Mouse (Mus musculus) adipocyte (in vitro differentiated cells): Measurements from ENCODE around the gene Zfp169.
A peak's percentile ranks its signal among the peaks of the same experiment; 100 is the strongest.

Experiments used
- DNase-seq: peaks from one replicate; pipeline ENCODE4 v3.0.0-alpha.2; 2016; ENCODE audit warnings: low spot score

Gene Zfp169

GRCm38 (mm10) chr13:48515861-48516260 lies 2.6 kb upstream of the Zfp169 start:
- no peak for DNase-seq

- no peak for DNase-seq
Observed at GRCm38 (mm10) chr13:48508661-48509060, 4.6 kb downstream of the Zfp169 start.

GRCm38 (mm10) chr13:48502422-48502821 lies 10.8 kb downstream of the Zfp169 start:
- no peak for DNase-seq

GRCm38 (mm10) chr13:48498676-48499075 lies 14.6 kb downstream of the Zfp169 start:
- no peak for DNase-seq

GRCm38 (mm10) chr13:48497693-48498221 lies 15.5 kb downstream of the Zfp169 start:
- DNase-seq = peak; percentile 14

- DNase-seq = peak; percentile 28
Observed at GRCm38 (mm10) chr13:48493183-48493582, 20.1 kb downstream of the Zfp169 start.

GRCm38 (mm10) chr13:48490396-48491182 lies 22.7 kb downstream of the Zfp169 start:
- DNase-seq = no peak

GRCm38 (mm10) chr13:48483606-48484005 lies 29.6 kb downstream of the Zfp169 start:
- DNase-seq = no peak

- DNase-seq = no peak
Observed at GRCm38 (mm10) chr13:48468656-48469180, 44.5 kb downstream of the Zfp169 start.

- DNase-seq = no peak
Observed at GRCm38 (mm10) chr13:48466186-48466585, 47.1 kb downstream of the Zfp169 start.

- peak; percentile 77 for DNase-seq
Observed at GRCm38 (mm10) chr13:48464170-48464569, 49.1 kb downstream of the Zfp169 start.

- no peak for DNase-seq
Observed at GRCm38 (mm10) chr13:48459280-48459679, 54.0 kb downstream of the Zfp169 start.

GRCm38 (mm10) chr13:48448119-48448518 lies 65.1 kb downstream of the Zfp169 start:
- no peak for DNase-seq

GRCm38 (mm10) chr13:48443996-48444395 lies 69.3 kb downstream of the Zfp169 start:
- DNase-seq = no peak

- no peak for DNase-seq
Observed at GRCm38 (mm10) chr13:48438321-48438720, 74.9 kb downstream of the Zfp169 start.
